Mouse (Mus musculus) mesoderm, embryonic 11.5 days (tissue): Measurements from ENCODE around the gene Cinp.

ENCODE experiments used
- DNase-seq: peaks from one replicate; pipeline ENCODE4 v3.0.0-alpha.2; 2012; ENCODE audit warnings: low read depth, low spot score

Cinp gene

DNA sequence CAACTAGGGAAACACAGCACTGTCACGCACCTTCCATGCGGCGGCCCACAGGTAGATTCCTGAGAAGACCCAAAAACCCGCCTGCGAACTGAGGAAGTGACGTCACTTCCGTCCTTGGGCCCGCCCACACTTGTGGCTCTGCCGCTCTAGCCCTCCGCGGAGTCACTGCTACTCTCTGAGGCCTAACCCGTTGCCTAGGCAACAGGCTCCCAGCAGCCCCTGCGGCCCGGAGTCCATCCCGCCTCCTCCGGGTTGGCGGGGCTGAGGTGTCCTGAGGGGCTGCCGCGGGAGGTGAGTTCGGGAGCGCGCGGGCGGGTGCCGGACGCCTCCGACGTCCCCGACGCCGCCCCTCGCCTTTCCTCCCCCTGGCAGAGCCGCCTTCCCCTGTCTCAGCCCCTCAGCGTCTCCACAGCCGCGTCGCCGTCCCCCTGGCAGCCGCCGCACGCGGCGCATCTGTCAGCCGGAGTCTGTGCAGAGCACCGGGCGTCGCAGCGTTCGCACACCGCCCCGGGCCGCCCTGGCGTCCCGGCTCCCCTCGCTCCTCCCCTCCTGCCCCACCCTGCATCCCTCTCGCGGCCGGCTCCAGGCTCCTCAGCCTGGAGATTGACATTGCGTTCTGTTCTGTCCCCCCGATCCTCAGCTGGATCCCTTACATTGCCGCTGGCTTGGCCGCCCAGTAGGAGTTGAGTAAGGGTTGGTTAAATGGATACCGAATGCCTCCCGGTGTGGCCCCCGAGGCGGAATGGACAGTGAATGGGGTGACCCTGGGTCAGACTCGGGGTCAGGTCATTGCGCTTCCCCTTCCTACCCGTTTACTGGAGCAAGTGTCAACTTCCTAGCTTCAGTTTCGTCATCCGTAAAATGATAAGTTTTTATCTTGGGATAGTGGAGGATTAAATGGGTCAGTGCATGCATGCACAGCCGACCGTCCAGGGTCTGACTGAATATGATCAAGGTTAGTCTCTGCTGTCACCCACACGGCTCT, at the start of gene Cinp, which contains the start of gene Tecpr2:
Gene Cinp, minus strand, starts transcription at position 110 of the 985 bp plus-strand sequence.
Gene Tecpr2, plus strand, starts transcription at position 229 of the 985 bp plus-strand sequence.
- peak; percentile 99 for DNase-seq

DNA sequence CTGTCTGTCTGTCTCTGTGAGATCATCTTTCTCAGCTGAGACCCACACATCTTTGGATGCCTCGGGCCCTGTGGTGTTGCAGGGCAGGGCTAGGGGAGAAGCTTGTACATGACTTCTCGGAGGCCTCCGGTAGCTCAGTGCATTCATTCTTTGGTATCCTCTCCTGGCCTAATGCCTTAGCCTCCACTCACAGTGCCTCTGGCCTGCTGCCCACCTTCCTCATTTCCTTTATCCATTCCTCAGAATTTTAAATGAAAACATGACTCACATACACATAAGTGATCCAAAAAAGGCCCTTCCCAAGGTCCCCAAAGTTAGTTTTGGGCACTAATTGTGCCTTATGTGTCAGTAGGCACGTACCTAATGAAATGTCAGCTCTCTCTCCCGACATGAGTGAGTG, 48.6 kb upstream of the Cinp start:
- no peak for DNase-seq

DNA sequence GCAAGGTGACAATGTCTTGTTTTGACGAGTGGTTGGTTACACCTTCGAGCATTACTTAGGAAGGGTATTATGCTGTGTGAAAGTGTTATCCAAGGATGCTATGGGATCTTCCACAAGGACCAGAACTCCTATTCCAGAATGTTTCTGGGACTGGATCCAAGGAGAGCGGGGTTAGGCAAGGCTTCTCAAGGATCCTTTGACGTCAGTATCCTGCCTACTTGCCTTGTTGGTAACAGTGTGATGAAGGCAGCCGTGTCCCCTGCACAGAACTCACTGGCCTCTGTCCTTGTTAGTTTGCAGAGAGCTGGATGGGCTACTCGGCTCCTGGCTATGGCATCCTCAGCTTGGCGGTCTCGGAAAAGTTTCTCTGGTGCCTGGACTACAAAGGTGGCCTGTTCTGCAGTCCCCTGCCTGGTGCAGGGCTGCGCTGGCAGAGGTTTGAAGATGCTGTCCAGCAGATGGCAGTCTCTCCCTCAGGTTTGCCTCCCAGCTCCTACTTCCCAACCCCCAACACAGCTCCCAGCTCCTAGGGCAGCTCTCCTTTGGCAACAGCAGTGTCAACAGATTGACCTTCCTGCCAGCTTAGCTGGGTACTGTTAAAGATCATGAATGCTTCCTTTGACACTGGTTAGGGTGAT, 47.2 kb upstream of the Cinp start:
- DNase-seq, result peak; percentile 87

DNA sequence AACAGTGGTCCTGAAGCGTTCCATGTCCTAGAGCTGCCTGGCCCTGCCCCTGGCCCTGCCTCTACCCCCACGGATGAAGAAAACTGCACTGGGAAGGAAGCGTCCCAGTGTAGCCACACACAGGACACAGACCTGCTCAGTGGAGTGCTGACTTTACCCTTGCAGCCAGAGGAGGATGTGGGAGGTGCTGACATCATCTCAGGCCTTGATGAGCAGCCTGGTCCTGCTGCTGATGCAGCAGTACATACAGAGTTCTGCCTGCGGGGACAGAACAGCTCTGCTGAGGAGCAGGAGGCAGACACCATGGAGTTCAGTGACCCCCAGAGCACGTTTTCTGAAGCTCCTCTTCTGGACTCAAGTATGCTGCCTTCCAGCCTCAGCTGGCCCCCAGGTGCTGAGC, 43.9 kb upstream of the Cinp start:
- DNase-seq, result no peak

DNA sequence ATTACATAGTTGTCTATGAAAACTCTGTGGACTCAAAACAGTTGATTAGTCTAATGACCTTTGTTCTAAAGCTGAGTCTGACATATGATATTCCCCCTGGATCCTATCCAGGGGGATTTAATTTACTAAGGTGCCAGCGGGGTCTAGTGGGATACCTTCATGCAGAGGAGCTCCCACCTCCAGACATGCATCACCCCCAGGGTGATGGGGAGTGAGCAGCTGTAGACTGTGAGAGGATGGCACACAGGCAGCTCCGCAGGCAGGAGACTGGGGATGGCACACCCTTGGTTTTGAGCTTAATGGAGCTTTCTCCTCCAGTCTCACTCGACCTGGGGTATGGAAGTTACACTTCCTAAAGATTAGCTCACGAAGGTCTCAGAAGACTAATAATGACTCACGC, 32.6 kb upstream of the Cinp start:
- no peak for DNase-seq

DNA sequence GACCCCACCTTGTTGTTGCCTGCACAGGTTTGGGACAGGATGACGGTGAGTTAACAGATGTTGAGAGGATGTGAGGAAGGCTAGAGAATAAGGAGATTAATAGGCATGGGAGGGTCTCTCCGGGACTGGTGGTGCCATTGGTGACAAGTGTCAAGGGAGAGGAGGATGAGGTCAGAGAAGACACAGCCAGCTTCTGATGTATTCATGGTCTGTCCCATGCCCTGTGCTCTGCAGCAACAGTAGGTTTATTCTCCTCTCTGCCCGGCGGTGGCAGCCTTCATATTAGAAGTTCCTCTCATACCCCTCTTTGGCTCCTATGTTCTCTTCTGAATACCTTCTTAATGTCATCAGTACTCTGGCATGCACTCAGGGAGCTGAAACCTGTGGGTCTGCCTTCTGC, 31.3 kb upstream of the Cinp start:
- no peak for DNase-seq

DNA sequence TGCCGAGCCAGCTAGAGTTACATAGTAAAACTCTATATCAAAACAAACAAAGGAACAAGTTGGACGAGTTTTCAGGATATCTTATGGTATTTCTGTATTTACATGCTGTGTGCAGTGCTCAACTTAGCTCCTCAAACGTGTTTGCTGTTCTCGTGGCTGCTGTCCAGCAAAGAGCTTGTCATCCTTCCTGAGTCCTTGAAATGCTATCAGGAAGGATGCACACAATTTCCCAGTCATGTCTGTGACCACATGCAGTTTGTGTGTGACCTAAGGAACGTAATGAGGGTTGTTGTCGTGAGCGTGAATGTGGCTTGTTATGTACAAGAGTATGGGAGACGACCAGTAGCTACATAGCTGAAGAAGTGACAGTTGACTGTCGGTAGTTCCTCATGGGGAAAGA, 26.8 kb upstream of the Cinp start:
- no peak for DNase-seq

DNA sequence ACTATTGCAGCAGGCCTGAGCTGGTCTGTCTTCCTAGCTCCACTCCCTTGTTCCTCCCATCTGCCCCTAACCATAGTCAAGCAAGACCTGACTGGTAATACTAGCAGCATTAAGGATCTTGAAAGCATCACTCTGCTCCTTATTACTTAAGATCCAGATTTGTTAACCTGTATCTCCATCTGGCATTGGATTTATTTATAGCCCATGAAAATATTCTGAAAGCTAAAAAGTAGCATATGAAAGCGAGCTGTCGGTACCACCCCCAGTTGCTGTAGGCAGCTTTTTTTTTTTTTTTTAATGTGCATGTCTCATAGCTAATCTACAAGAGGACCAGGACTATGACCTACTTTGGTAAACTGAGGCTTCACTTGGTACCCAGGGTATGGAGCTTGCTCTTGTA, 21.0 kb upstream of the Cinp start:
- no peak for DNase-seq

DNA sequence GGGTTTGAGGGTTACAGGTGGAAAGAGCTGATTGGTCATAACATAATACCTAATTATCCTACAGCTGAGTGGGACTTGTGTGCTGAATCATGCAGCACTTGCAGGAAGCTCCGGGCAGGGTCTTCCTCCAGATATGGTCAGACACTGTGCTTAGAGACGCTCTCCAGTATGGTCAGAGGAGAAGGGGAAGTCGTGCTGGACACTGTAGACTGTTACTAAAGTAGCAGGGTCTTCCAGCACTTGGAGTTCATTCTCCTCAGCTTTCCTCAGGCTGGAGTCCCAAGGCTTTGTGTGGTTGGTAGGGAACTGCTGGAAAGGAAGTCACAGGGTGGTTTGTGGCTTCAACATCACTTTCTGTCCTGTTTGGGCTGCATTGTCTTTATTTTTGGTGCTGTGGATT, 18.9 kb upstream of the Cinp start:
- no peak for DNase-seq

DNA sequence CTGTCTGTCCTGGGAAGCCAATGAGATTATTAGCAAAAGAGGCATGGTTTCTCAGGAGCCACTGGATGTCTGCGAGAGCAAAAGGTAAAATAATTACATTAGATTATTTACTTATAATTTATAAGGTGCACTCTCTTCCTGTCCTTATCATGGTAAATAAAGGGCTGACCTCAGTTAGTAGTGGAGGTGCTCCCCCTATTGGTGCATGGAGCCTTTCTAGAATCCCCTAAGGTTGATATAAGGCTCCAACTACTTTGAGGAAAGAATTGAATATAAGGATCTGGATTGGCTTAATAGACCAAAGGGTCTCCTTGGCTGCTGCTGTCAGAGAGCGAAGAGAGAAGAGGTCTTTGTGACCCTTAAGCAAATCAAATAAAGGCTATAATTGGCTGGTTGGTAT, 14.6 kb upstream of the Cinp start:
- no peak for DNase-seq

DNA sequence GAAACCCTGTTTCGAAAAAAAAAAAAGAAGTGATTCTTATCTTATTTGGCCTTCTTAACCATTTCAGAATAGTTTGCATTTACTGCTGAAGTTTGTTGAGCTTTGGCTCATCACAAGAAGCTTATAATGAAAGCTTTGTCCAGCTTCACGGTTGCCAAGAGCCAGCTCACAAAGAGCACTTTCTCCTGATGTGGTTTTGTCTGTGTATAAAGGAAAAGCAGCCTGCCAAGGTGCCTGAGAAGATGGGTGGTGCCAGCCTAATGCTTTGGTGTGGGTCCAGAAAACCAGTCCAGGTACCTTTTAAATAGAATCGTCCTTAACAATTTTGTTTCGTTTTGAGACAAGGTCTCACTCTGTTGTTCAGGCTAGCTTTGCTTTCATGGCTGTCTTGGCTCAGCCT, 13.2 kb upstream of the Cinp start:
- no peak for DNase-seq

DNA sequence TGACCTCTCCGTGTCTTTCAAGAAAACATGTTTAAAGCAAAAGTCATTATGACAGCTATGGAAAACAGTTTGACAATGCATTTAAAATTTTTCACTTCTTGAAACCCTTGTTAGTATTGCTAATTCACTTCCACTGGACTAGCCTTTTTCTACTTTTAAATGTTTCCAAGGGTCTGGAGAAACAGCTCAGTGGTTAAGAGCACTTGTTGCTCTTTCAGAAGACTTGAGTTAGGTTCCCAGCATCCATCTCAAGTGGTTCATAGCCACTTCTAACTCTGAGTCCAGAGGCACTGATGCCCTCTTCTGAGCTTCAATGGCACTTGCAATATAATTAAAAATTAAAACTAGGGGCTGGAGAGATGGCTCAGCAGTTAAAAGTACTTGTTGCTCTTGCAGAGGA, 2.9 kb upstream of the Cinp start:
- no peak for DNase-seq

DNA sequence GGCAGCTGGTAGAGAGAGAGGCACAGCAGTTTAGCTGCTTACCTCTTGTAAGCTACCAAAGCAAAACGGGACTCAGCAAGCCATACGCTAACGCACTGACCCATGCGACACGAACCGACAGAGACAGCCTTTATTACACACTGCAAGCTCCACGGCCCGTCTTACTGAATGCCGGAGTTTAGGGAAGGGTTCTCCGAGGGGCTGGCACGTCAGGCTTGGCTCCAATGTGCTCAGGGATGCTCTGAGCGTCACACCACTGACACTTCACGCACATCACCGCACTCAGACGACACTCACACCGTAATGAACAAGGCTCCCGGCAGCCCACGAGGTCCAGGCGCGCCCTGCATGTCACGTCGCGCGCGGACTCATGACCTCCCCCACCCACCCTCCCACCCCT, 339 bp downstream of the Cinp start:
- peak; percentile 7 for DNase-seq

DNA sequence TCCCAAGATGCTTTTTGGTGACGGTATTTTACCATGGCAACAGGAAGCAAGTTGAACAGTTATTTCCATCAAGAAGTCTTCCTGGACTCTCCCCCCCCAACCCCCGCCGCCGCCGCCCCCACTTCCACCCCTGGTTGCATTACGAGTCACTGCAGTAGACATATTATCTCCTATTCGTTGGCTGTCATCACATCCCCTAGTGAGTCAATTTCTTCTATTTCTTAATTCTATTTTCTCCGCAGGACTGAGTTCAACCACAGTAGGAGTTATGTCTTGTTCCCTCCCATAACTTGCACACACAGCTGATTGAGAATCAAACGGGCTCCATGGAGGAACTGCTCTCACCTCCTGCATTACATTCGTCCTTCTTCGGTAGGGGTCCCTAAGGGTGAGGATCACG, 839 bp downstream of the Cinp start:
- no peak for DNase-seq

DNA sequence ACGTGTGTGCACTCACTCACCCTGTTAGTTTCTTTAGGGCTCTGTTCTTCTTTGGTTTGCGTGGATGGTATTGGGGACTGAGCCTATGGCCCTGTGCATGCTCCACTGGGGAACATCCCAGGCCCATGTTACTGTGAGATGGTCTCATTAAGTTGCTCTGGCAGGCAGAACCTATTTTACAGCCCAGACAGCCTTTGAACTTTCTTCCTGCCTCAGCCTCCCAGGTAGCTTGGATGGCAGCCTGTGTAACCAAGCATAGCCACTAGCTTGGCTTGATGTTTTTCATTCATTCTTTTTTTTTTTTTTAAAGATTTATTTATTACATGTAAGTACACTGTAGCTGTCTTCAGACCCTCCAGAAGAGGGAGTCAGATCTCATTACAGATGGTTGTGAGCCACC, 3.7 kb downstream of the Cinp start:
- DNase-seq, result no peak

DNA sequence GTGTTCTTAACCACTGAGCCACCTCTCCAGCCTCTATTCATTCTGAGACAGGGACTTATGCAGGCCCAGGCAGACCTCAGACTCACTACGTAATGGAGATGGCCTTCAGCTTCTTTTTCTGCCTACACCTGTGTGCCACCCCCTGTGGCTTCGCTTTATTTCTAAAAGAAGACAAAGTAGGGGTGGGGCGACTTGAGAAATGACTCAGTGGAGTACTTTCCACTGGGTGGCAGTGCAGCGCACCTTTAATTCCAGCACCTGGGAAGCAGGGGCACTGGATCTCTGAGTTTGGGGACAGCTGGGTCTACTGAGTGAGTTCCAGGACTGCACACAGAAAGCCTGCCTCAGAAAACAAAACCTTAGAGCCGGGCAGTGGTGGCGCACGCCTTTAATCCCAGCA, 6.7 kb downstream of the Cinp start:
- DNase-seq, result no peak

DNA sequence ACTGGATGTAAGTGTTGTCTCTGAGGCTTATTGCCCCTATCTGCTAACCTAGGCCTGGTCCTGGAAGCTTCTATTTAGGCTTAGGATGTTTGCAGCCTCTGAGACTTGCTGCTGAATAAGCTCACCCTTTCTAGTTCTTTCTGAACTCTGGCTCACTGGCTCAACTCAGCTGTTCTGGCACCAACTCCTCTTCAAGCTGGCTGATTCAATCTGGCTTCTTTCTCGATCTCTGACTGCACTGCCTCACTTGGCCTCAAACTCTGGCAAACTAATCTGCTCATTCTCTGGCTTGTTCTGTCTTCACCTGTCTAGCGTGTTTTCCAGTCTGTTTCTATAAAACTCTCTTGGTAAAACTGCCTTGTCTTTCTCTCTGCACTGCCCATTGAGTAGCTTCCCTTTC, 13.6 kb downstream of the Cinp start:
- DNase-seq, result no peak

DNA sequence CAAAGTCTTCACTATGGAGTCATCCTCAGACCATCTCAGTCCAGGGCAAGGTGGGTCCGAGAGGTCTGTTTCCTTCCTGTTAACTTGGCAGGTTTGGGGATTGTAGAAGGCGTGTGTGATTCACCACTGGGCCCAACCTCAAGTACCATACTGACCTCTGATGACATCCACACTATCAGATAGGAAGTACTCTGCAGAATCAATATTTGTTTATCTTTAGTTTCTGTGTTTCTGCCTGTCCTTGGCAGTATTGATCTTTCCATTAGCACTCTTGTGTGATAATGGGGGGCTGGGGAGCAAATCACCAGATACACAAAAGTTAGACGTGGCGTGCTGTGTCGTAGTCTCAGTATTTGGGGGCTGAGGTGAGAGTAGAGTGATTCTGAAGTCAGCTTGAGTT, 17.7 kb downstream of the Cinp start:
- DNase-seq, result no peak

DNA sequence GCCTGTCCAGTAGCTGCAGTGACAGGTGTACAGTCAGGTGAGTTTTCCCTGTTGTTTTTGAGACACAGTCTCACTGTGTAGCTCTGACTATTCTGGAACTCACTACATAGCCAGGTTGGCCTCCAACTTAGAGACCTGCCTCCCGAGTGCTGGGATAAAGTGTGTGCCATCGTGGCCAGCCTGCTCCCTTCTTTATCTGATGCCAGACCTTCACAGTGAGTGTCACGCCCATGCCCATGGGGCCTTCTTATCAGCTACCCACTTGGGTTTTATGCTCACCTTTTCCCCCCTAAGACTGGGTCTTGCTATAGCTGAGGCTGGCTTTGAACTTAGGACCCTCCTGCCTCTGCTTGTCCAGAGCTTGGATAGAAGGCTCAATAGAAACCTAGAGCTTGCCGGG, 18.8 kb downstream of the Cinp start:
- DNase-seq, result no peak

DNA sequence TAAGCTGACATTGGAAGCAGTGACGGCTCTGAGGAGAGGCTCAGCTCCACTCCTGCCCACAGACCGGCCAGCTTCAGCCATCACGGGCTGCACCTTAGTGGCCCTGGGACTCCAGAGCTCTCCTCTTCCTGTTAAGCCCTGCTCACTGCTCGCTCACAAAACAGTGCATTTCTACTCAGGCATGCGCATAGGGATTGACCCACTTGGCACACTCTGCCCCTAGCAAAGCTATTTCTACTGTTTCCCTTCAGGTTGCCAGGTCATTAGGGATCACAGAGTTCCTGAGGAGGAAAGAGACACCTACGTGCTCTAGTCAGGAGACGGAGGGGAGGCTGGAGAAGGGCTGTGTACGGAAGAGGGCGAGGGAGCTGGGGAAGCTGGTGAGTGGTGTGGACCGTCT, 23.0 kb downstream of the Cinp start:
- no peak for DNase-seq

DNA sequence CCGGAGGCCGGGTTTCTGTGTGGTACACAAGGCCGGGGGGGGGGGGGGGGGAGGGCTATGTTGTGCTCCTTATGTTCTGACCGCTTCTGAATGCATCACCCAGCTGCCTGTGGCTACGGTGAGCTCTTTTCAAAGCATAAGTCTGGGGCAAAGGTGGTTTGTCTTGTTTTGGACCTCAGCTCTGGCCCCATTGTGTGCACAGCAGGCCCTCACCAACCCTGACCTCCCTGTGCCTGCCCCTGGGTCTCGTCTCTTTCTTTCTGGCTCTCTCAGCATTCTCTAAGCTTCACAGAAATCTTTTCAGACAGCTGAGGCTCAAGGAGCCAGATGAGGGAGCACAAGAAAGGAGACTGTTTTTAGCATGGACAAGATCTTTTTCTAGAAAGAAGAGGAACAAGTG, 23.4 kb downstream of the Cinp start:
- no peak for DNase-seq

DNA sequence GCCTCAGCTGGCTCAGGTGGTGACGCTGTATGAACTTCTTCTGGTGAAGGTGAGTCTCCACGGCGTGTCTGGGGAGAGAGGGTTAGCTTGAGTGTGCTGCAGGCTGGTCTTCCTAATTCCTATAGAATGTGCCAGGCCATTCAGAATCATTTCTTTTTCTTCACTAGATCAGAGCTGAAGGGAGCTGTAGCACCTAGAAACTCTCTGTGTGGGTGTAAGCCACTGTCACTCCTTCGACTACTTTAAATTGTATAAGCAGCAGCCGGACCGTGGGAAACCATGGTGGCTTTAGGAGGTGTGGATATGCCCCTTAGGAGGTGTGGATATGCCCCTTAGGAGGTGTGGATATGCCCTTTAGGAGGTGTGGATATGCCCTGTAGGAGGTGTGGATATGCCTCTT, 24.9 kb downstream of the Cinp start:
- DNase-seq, result no peak

DNA sequence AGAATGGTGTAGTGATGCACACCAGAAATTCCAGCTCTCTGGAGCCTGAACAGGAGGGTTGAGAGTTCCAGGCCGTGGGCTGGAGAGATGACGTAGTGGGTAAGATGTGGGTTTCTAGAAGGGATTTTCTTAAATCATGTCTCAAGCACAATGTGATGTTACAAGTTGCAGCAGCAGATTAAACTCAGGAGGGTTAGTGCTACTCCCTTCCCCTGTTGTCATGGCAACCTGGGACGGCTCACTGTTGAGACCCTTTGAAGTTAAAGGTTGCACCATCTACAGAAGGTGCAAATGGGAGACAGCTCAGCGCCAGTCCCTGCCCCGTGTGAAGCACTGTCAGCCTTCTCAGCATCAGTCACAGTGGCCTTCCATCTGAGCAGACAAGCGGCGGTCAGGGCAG, 27.7 kb downstream of the Cinp start:
- DNase-seq, result no peak
